Mouse (Mus musculus) forebrain, embryonic 14.5 days (tissue): Measurements from ENCODE around the gene Gm11758. TPM values are rescaled to one million over a fixed set of nuclear protein-coding genes. Genes with fewer than 3 reads are reported as not detected.
"Not testable (repeated sequence)": the region's sequence is repeated elsewhere in the genome, so short reads cannot be mapped to it uniquely, and the experiment has no call there.

ENCODE experiments used
- ATAC-seq: fragments of 200-750 bp; cut with Nextera tagmentation; 2 replicates; pipeline ENCODE4 v1.8.0; 2017; ENCODE audit warnings: mild to moderate bottlenecking, moderate library complexity
- DNase-seq: peaks from one replicate; pipeline ENCODE4 v3.0.0-alpha.2; 2015; ENCODE audit warnings: low spot score
- H3K27ac ChIP-seq: fragments of 300-500 bp; sonication (generic); 2 replicates; pipeline ENCODE4 v1.5.1; 2014; ENCODE audit warnings: low read depth, mild to moderate bottlenecking, control low read depth, low read length, moderate library complexity
- H3K27me3 ChIP-seq: fragments of 300-500 bp; sonication (generic); replicated peaks from 2 replicates; pipeline ENCODE4 v1.6.1; 2014; ENCODE audit warnings: low read length, control low read depth, mixed read lengths; ENCODE audit not compliant: control insufficient read depth, insufficient read depth
- H3K36me3 ChIP-seq: fragments of 300-500 bp; sonication (generic); 2 replicates; pipeline ENCODE4 v1.6.1; 2014; ENCODE audit warnings: low read length, control low read depth; ENCODE audit not compliant: control insufficient read depth, insufficient read depth
- H3K4me1 ChIP-seq: fragments of 300-500 bp; sonication (generic); 2 replicates; pipeline ENCODE4 v1.6.1; 2014; ENCODE audit warnings: antibody characterized with exemption, low read length, control low read depth; ENCODE audit not compliant: control insufficient read depth, insufficient read depth
- H3K4me2 ChIP-seq: fragments of 300-500 bp; sonication (generic); 2 replicates; pipeline ENCODE4 v1.6.1; 2014; ENCODE audit warnings: mild to moderate bottlenecking, control low read depth, low read length
- H3K4me3 ChIP-seq: fragments of 300-500 bp; sonication (generic); 2 replicates; pipeline ENCODE4 v1.5.1; 2014; ENCODE audit warnings: low read depth, low read length, control low read depth
- H3K9ac ChIP-seq: fragments of 300-500 bp; sonication (generic); 2 replicates; pipeline ENCODE4 v1.6.1; 2014; ENCODE audit warnings: mild to moderate bottlenecking, low read length, control low read depth, moderate library complexity
- H3K9me3 ChIP-seq: fragments of 300-500 bp; sonication (generic); replicated peaks from 2 replicates; pipeline ENCODE4 v1.6.1; 2016; ENCODE audit warnings: low read length, control low read depth, mixed read lengths; ENCODE audit not compliant: control insufficient read depth
- WGBS: fragments of 180-500 bp; shearing (Covaris S2); extraction: QIAGEN DNeasy Blood & Tissue Kit; methylation state at CpG from one replicate; pipeline ENCODE4 v1.1.7; 2014; 5-methylcytosine and 5-hydroxymethylcytosine counted together
- polyA plus RNA-seq: library from polyadenylated mRNA; unstranded; fragments of >200 nt; fragmentation: Nextera tagmentation; extraction: Ambion mirVana; gene quantifications from 2 replicates; pipeline ENCODE4 v1.2.1, GENCODE M21; 2014

Gene Gm11758
- not detected in 2 replicates for polyA plus RNA-seq

DNA sequence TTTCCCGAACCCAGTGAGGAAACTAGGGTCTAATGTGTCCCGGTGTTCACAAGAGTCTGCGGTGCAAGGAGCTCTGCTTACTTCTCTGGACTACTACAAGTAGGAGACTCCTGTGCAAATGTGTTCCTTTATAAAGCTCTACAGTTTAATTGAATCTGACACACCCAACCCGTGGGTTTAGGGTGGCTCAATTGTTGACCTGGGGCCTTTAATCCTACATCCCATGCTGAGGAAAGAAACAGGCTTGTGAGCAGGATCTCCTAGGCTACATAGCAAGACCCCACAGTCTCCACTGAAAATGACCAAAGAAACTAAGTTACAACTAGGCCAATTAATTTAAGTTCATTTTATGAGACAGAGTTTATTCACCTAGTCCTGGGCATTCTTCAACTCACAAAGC, at the start of gene Gm11758:
Gene Gm11758, minus strand, starts transcription at position 101 of the 400 bp plus-strand sequence.
- not testable (repeated sequence) for H3K4me1 ChIP-seq, H3K27ac ChIP-seq, H3K9ac ChIP-seq, H3K4me3 ChIP-seq, DNase-seq, H3K4me2 ChIP-seq, H3K36me3 ChIP-seq, ATAC-seq, H3K27me3 ChIP-seq, H3K9me3 ChIP-seq
- WGBS = no CpG with 5 or more reads among the region's 4 CpGs

DNA sequence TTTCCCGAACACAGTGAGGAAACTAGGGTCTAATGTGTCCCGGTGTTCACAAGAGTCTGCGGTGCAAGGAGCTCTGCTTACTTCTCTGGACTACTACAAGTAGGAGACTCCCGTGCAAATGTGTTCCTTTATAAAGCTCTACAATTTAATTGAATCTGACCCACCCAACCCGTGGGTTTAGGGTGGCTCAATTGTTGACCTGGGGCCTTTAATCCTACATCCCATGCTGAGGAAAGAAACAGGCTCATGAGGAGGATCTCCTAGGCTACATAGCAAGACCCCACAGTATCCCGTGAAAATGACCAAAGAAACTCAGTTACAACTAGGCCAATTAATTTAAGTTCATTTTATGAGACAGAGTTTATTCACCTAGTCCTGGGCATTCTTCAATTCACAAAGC, 44.6 kb upstream of the Gm11758 start, which contains the start of gene Gm11756:
Gene Gm11756, minus strand, starts transcription at position 101 of the 400 bp plus-strand sequence.
- 82% methylated on average over 6 of the region's 6 CpGs for WGBS
- not testable (repeated sequence) for ATAC-seq

DNA sequence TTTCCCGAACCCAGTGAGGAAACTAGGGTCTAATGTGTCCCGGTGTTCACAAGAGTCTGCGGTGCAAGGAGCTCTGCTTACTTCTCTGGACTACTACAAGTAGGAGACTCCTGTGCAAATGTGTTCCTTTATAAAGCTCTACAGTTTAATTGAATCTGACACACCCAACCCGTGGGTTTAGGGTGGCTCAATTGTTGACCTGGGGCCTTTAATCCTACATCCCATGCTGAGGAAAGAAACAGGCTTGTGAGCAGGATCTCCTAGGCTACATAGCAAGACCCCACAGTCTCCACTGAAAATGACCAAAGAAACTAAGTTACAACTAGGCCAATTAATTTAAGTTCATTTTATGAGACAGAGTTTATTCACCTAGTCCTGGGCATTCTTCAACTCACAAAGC, 29.8 kb upstream of the Gm11758 start, which contains the start of gene Gm13871:
Gene Gm13871, minus strand, starts transcription at position 101 of the 400 bp plus-strand sequence.
- not testable (repeated sequence) for H3K27me3 ChIP-seq, H3K4me1 ChIP-seq, H3K4me2 ChIP-seq, ATAC-seq, H3K27ac ChIP-seq, H3K9ac ChIP-seq, DNase-seq, H3K9me3 ChIP-seq, H3K4me3 ChIP-seq, H3K36me3 ChIP-seq
- no CpG with 5 or more reads among the region's 4 CpGs for WGBS

More for the DNA sequence above, 44.6 kb upstream of the Gm11758 start, which contains the start of gene Gm11756:
- not testable (repeated sequence) for H3K9me3 ChIP-seq, H3K4me1 ChIP-seq, H3K27ac ChIP-seq, H3K27me3 ChIP-seq, H3K9ac ChIP-seq, H3K4me2 ChIP-seq, H3K4me3 ChIP-seq, DNase-seq, H3K36me3 ChIP-seq

DNA sequence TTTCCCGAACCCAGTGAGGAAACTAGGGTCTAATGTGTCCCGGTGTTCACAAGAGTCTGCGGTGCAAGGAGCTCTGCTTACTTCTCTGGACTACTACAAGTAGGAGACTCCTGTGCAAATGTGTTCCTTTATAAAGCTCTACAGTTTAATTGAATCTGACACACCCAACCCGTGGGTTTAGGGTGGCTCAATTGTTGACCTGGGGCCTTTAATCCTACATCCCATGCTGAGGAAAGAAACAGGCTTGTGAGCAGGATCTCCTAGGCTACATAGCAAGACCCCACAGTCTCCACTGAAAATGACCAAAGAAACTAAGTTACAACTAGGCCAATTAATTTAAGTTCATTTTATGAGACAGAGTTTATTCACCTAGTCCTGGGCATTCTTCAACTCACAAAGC, 14.9 kb upstream of the Gm11758 start, which contains the start of gene Gm11757:
Gene Gm11757, minus strand, starts transcription at position 101 of the 400 bp plus-strand sequence.
- WGBS = no CpG with 5 or more reads among the region's 4 CpGs
- H3K4me1 ChIP-seq, DNase-seq, H3K9me3 ChIP-seq, ATAC-seq, H3K27ac ChIP-seq, H3K36me3 ChIP-seq, H3K4me3 ChIP-seq, H3K9ac ChIP-seq, H3K27me3 ChIP-seq, H3K4me2 ChIP-seq: not testable (repeated sequence)

DNA sequence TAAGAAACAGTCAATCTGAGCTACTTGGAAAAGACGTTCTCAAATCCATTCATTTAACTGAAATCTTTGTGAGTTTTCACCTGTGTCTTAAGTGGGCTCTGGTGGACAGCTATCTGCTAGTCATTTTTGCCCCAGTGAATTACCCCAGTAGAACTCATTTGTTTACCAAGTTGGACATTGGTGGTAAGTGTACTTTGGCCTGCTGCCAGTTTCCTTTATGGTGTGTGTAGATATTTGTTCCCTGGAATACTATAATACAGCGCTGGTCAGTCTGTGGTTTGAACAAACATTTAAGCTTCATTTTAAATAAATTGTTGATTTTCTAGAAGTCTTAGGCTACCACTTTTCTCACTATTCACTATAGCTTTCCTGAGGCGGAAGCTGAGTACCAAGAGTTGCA, 49.5 kb downstream of the Gm11758 start:
- no peak for DNase-seq
- no peak overlapping the region for H3K9ac ChIP-seq
- H3K36me3 ChIP-seq = no peaks in the 10 kb centered on the region
- H3K27me3 ChIP-seq = no peaks in the 10 kb centered on the region
- no peak for ATAC-seq
- H3K9me3 ChIP-seq = no peaks in the 10 kb centered on the region
- no peak overlapping the region for H3K27ac ChIP-seq
- no peak overlapping the region for H3K4me3 ChIP-seq
- whole genome bisulfite sequencing = 90% methylated on average over 3 of the region's 3 CpGs
- no peak overlapping the region for H3K4me2 ChIP-seq
- no peaks in the 10 kb centered on the region for H3K4me1 ChIP-seq

Other genes with a start within 250 kb of the Gm11758 start
- gene Gm11236, start 238.1 kb downstream of the Gm11758 start, polyA plus RNA-seq = not detected in 2 replicates
- not detected in 2 replicates for gene Gm11239, start 207.9 kb downstream of the Gm11758 start, polyA plus RNA-seq
- gene Gm428, start 192.8 kb downstream of the Gm11758 start, polyA plus RNA-seq = not detected in 2 replicates
- gene Rasef, start 85.3 kb downstream of the Gm11758 start, polyA plus RNA-seq = 0.05 and 0.10 TPM in 2 replicates
- gene Gm11757, start 14.8 kb upstream of the Gm11758 start, polyA plus RNA-seq = not detected in 2 replicates
- not detected in 2 replicates for gene Gm13871, start 29.7 kb upstream of the Gm11758 start, polyA plus RNA-seq
- gene Gm11756, start 44.5 kb upstream of the Gm11758 start, polyA plus RNA-seq = not detected in 2 replicates
- gene 2310002L09Rik, start 74.6 kb upstream of the Gm11758 start, polyA plus RNA-seq = not detected in 2 replicates
- 14.7 and 19.7 TPM in 2 replicates for gene Frmd3, start 137.2 kb upstream of the Gm11758 start, polyA plus RNA-seq